12 mouse cellular contexts compared by ENCODE assay signal in the genomic region with DNA sequence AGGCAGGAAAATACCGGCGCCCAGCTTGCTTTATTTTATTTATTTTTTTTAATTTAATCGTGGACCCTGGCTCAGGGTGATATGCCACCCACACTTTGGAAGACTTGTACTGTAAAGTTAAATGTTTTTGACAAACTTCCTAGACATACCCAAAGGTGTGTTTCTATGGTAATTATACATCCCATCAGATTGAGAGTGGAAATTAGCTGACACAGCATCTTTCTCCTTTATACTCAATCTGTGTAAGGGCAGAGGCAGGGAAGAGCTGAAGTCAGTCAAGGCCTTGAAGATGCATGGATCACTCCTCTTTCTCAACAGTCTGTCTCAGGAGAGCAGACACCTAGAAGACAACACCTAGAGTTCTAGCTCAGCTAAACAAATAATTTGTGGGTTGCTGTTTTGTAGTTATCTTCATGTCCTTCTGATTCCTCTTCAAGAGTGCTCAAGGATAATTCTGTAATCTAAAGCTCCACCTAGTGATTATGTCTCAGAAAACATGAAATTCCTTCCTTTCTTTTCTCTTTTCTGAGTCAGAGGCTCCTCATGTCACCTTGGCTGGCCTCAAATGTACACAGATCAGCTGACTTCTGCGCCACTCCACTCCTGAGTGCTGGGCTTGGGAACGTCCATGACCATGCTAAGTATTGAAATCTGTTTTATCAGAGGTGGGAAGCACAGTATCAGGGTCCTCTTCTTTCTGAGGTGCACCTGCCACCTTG. TPM values are rescaled to one million over a fixed set of nuclear protein-coding genes. Genes with fewer than 3 reads are reported as not detected.
DNase-seq lines count a peak whose midpoint lies in the region; ATAC-seq and TF ChIP-seq lines count a peak whose summit lies in the region.
"Not testable (repeated sequence)": the region's sequence is repeated elsewhere in the genome, so short reads cannot be mapped to it uniquely, and the experiment has no call there.
"Had no signal": no experiment of that assay in that cellular context is flagged by ENCODE, and none has a peak within 500 bp of the region (broad histone marks: within the 10 kb centered on the region; RNA-seq: fewer than 3 reads in every experiment).

No protein-coding gene starts in this region.

- TF ChIP-seq EP300 in CH12.LX (IDR thresholded peaks at IDR 0.05; ENCODE audit: low read length); lung, postnatal 0 days (IDR thresholded peaks at IDR 0.05): not testable (repeated sequence)

- not testable (repeated sequence) for H3K4me1 ChIP-seq in CH12.LX (ENCODE audit: control insufficient read depth in 1 of 2, insufficient read depth in 2 of 2); intestine, embryonic 16.5 days (ENCODE audit: control insufficient read depth, insufficient read depth, low read length); lung, postnatal 0 days (ENCODE audit: insufficient read depth, low read depth, low read length)

- H3K9ac ChIP-seq in CH12.LX (ENCODE audit: insufficient read depth, low read depth); intestine, embryonic 16.5 days (ENCODE audit: low read depth, low read length); lung, postnatal 0 days (replicated peaks; ENCODE audit: low read depth): not testable (repeated sequence)

- H3K9me3 ChIP-seq in CH12.LX (replicated peaks; ENCODE audit: low read length); intestine, embryonic 16.5 days (ENCODE audit: control insufficient read depth, low read length); lung, postnatal 0 days (ENCODE audit: low read length): not testable (repeated sequence)

- not testable (repeated sequence) for H3K27ac ChIP-seq in CH12.LX (ENCODE audit: insufficient read depth, low read depth); gastrocnemius, adult 2 months; intestine, embryonic 16.5 days (ENCODE audit: low read length); layer of hippocampus, adult 2 months; lung, postnatal 0 days (ENCODE audit: low read length)

- TF ChIP-seq POLR2A in CH12.LX (IDR thresholded peaks at IDR 0.05; ENCODE audit: low read depth, low read length), result not testable (repeated sequence)

- TF ChIP-seq CTCF in CH12.LX (conservative IDR thresholded peaks at IDR 0.05 in 1 of 2, IDR thresholded peaks at IDR 0.05 in 1 of 2; ENCODE audit: low read depth in 2 of 2, low read length in 2 of 2) (peak in 1 of 2 experiments; percentile 22; a peak in 1 of 4 replicates), Patski (IDR thresholded peaks at IDR 0.05) (peak; percentile 38)
- TF ChIP-seq CTCF in gastrocnemius, adult 2 months (IDR thresholded peaks at IDR 0.05), result peak; percentile 19; the same call in 1 of the 2 replicates
- TF ChIP-seq CTCF in layer of hippocampus, adult 2 months (conservative IDR thresholded peaks at IDR 0.05), result peak; percentile 51
- TF ChIP-seq CTCF in lung, postnatal 0 days (IDR thresholded peaks at IDR 0.05), result peak; percentile 28

- not testable (repeated sequence) for H3K27me3 ChIP-seq in CH12.LX (replicated peaks); Patski; intestine, embryonic 16.5 days (replicated peaks; ENCODE audit: control insufficient read depth, insufficient read depth, low read length); lung, postnatal 0 days (replicated peaks; ENCODE audit: insufficient read depth, low read length)

- not testable (repeated sequence) for H3K4me2 ChIP-seq in CH12.LX (ENCODE audit: insufficient read depth, low read depth, poor library complexity, severe bottlenecking); intestine, embryonic 16.5 days (ENCODE audit: low read depth, low read length); lung, postnatal 0 days (replicated peaks; ENCODE audit: low read depth, low read length)

- 63% methylated on average over 5 of the region's 5 CpGs for WGBS in intestine, embryonic 16.5 days
- 61% methylated on average over 5 of the region's 5 CpGs for WGBS in lung, postnatal 0 days

- DNase-seq in CH12.LX (ENCODE audit: extremely low read depth); Patski (ENCODE audit: low read depth, low spot score); gastrocnemius, adult 2 months; layer of hippocampus, adult 2 months (ENCODE audit: low spot score in 2 of 2): not testable (repeated sequence)
- DNase-seq in lung, postnatal 0 days (ENCODE audit: low spot score), result peak; percentile 61
- DNase-seq in naive thymus-derived CD4-positive, alpha-beta T cell, adult 2 months (ENCODE audit: low read depth), result peak; percentile 47

- in situ Hi-C loops in CH12.LX (cut with MboI; ENCODE audit: low pct_ligation_motif_present, low pct_unique_long_range_greater_than_20kb, low sequenced_read_pairs); Patski (cut with MboI; ENCODE audit: low pct_unique_long_range_greater_than_20kb): not testable (repeated sequence)

- intact Hi-C loops in gastrocnemius, adult 2 months (cut with DNase I), result loop anchor here (2.0 to 5.0 kb wide), 2 partner anchors 23 to 34 kb away; a partner anchor contains a TSS

- not testable (repeated sequence) for H3K36me3 ChIP-seq in CH12.LX (replicated peaks in 1 of 2; ENCODE audit: control insufficient read depth in 1 of 2, insufficient read depth in 1 of 2, low read length in 1 of 2); intestine, embryonic 16.5 days (ENCODE audit: control insufficient read depth, insufficient read depth, low read length); lung, postnatal 0 days (ENCODE audit: insufficient read depth, low read length)

- not testable (repeated sequence) for ATAC-seq in Patski
- peak; percentile 60 for ATAC-seq in intestine, embryonic 16.5 days
- ATAC-seq in lung, postnatal 0 days, result peak; percentile 59

- POLR2A ChIA-PET in Patski (lab: Charles Lee), result interaction anchor here (0.6 kb wide), 1 partner anchor 424 kb away, joined by 3 read pairs; no protein-coding TSS in a partner anchor

- peak; percentile 20 for TF ChIP-seq RAD21 in CH12.LX (IDR thresholded peaks at IDR 0.05; ENCODE audit: low read depth, low read length)

- H3K79me2 ChIP-seq in CH12.LX (replicated peaks; ENCODE audit: control insufficient read depth, extremely low read depth, insufficient read depth, poor library complexity, severe bottlenecking), result not testable (repeated sequence)

- CTCF ChIA-PET in Patski (lab: Charles Lee), result interaction anchor here (1.1 to 3.7 kb wide), 9 partner anchors 8 to 80 kb away, joined by 3 to 41 read pairs (median 4); a partner anchor contains a TSS

- dilution Hi-C loops in CH12.LX (cut with MboI; ENCODE audit: extremely low pct_ligation_motif_present, extremely low pct_unique_long_range_greater_than_20kb, low sequenced_read_pairs), result not testable (repeated sequence)

- not testable (repeated sequence) for H3K4me3 ChIP-seq in CH12.LX (replicated peaks in 1 of 3; ENCODE audit: low read depth in 2 of 3, low read length in 2 of 3, poor library complexity in 1 of 3); gastrocnemius, adult 2 months; intestine, embryonic 16.5 days (ENCODE audit: low read length); layer of hippocampus, adult 2 months; lung, postnatal 0 days (ENCODE audit: low read depth, low read length)

RNA-seq across cellular contexts. Expression of a gene that starts 2.6 kb away (rescaled TPM):
- total RNA-seq in CH12.LX (2012; rRNA removed), result 0.08 and 0.13 TPM in 2 replicates
- 0.65 and 1.0 TPM in 2 replicates for total RNA-seq in CH12.LX (2014; rRNA removed)
- 0.87 and 1.0 TPM in 2 replicates for polyA plus RNA-seq in CH12.LX (2012; ENCODE audit: insufficient read length, low read depth)
- polyA plus RNA-seq in Patski (2021), result 29.7 TPM
- under 1 TPM; 0.64 to 0.86 TPM for total RNA-seq in gastrocnemius, adult 2 months (2021)
- 0.70 and 1.6 TPM in 2 replicates for polyA plus RNA-seq in intestine, embryonic 16.5 days (2015; fragmentation: Nextera tagmentation; extraction: Ambion mirVana)
- 1 to 10 TPM; 1.9 to 4.0 TPM for total RNA-seq in layer of hippocampus, adult 2 months (2021)
- 7.1 and 9.6 TPM in 2 replicates for polyA plus RNA-seq in lung, postnatal 0 days (2015; fragmentation: Nextera tagmentation; extraction: Ambion mirVana)
- polyA plus RNA-seq: G1E had no signal

RNA-seq across cellular contexts. Expression of a gene that starts 15.9 kb away (rescaled TPM):
- not detected in 2 replicates for total RNA-seq in CH12.LX (2012; rRNA removed)
- total RNA-seq in CH12.LX (2014; rRNA removed), result 0.09 TPM in 1 of 2 replicates, not detected in the other
- polyA plus RNA-seq in CH12.LX (2012; ENCODE audit: insufficient read length, low read depth), result 0.15 and 0.26 TPM in 2 replicates
- polyA plus RNA-seq in Patski (2021), result 0.41 TPM
- total RNA-seq in gastrocnemius, adult 2 months (2021), result not detected
- polyA plus RNA-seq in intestine, embryonic 16.5 days (2015; fragmentation: Nextera tagmentation; extraction: Ambion mirVana), result 0.86 and 0.88 TPM in 2 replicates
- total RNA-seq in layer of hippocampus, adult 2 months (2021), result 1 to 10 TPM; 1.3 to 1.9 TPM
- polyA plus RNA-seq in lung, postnatal 0 days (2015; fragmentation: Nextera tagmentation; extraction: Ambion mirVana), result 0.90 and 1.1 TPM in 2 replicates
- total RNA-seq: gastrocnemius, postnatal 25 days had no signal
- polyA plus RNA-seq: G1E had no signal

RNA-seq across cellular contexts. Expression of a gene that starts 21.9 kb away (rescaled TPM):
- total RNA-seq in CH12.LX (2012; rRNA removed) (not detected in 2 replicates), CH12.LX (2014; rRNA removed) (not detected in 2 replicates)
- polyA plus RNA-seq in CH12.LX (2012; ENCODE audit: insufficient read length, low read depth) (not detected in 2 replicates), Patski (2021) (9.5 TPM)
- under 1 TPM; 0.56 to 0.95 TPM for total RNA-seq in gastrocnemius, adult 2 months (2021)
- polyA plus RNA-seq in intestine, embryonic 16.5 days (2015; fragmentation: Nextera tagmentation; extraction: Ambion mirVana), result 0.15 and 0.32 TPM in 2 replicates
- 1 to 10 TPM; 1.0 to 1.7 TPM for total RNA-seq in layer of hippocampus, adult 2 months (2021)
- 2.0 and 2.3 TPM in 2 replicates for polyA plus RNA-seq in lung, postnatal 0 days (2015; fragmentation: Nextera tagmentation; extraction: Ambion mirVana)
- total RNA-seq: G1E had no signal
- polyA plus RNA-seq: embryonic facial prominence, embryonic 10.5 days; G1E; liver, embryonic 12.5 days had no signal

RNA-seq across cellular contexts. Expression of a gene that starts 35.4 kb away (rescaled TPM):
- total RNA-seq in CH12.LX (2012; rRNA removed), result 0.72 and 0.97 TPM in 2 replicates
- 8.8 and 10.1 TPM in 2 replicates for total RNA-seq in CH12.LX (2014; rRNA removed)
- 5.7 and 6.0 TPM in 2 replicates for polyA plus RNA-seq in CH12.LX (2012; ENCODE audit: insufficient read length, low read depth)
- polyA plus RNA-seq in Patski (2021), result 26.0 TPM
- total RNA-seq in gastrocnemius, adult 2 months (2021), result 1 to 10 TPM in 1 of 2 experiments, under 1 TPM in 1; 0.99 to 1.3 TPM
- polyA plus RNA-seq in intestine, embryonic 16.5 days (2015; fragmentation: Nextera tagmentation; extraction: Ambion mirVana), result 5.7 and 5.8 TPM in 2 replicates
- total RNA-seq in layer of hippocampus, adult 2 months (2021), result 1 to 10 TPM; 4.4 to 5.6 TPM
- polyA plus RNA-seq in lung, postnatal 0 days (2015; fragmentation: Nextera tagmentation; extraction: Ambion mirVana), result 9.1 and 10.7 TPM in 2 replicates
- polyA plus RNA-seq: G1E had no signal

RNA-seq across cellular contexts. Expression of a gene that starts 54.6 kb away (rescaled TPM):
- total RNA-seq in CH12.LX (2012; rRNA removed), result not detected in 2 replicates
- total RNA-seq in CH12.LX (2014; rRNA removed), result 0.08 TPM in 2 replicates
- 0.15 and 0.24 TPM in 2 replicates for polyA plus RNA-seq in CH12.LX (2012; ENCODE audit: insufficient read length, low read depth)
- 0.24 TPM for polyA plus RNA-seq in Patski (2021)
- total RNA-seq in gastrocnemius, adult 2 months (2021), result under 1 TPM in 1 of 2 experiments, not detected in 1; 0.11 TPM
- 19.9 and 32.3 TPM in 2 replicates for polyA plus RNA-seq in intestine, embryonic 16.5 days (2015; fragmentation: Nextera tagmentation; extraction: Ambion mirVana)
- under 1 TPM; 0.27 to 0.38 TPM for total RNA-seq in layer of hippocampus, adult 2 months (2021)
- polyA plus RNA-seq in lung, postnatal 0 days (2015; fragmentation: Nextera tagmentation; extraction: Ambion mirVana), result 0.46 and 0.54 TPM in 2 replicates
- total RNA-seq: gastrocnemius, postnatal 25 days had no signal
- polyA plus RNA-seq: forebrain, embryonic 12.5 days; G1E; liver, embryonic 12.5 days had no signal
